Mouse (Mus musculus): ENCODE data around the gene Enox1.

Gene Enox1

GRCm38 (mm10) chr14:77329791-77330190 lies 173.2 kb downstream of the Enox1 start:
- no peaks in the 10 kb centered on the region for H3K27me3 ChIP-seq (ENCODE audit: insufficient read depth, low read length)
- no peaks in the 10 kb centered on the region for H3K9me3 ChIP-seq (ENCODE audit: low read length)
- TF ChIP-seq CTCF (conservative IDR thresholded peaks at IDR 0.05; ENCODE audit: low read length), result no peak
- no peak for TF ChIP-seq NANOG (IDR thresholded peaks at IDR 0.05; ENCODE audit: borderline replicate concordance, low read length)
- TF ChIP-seq POU5F1 (IDR thresholded peaks at IDR 0.05; ENCODE audit: borderline replicate concordance, low read length), result no peak
- H3K4me1 ChIP-seq (replicated peaks; ENCODE audit: low read depth, low read length), result no peaks in the 10 kb centered on the region
- H3K36me3 ChIP-seq (ENCODE audit: insufficient read depth, low read length), result no peaks in the 10 kb centered on the region
- no peak overlapping the region for H3K4me3 ChIP-seq (replicated peaks; ENCODE audit: low read length)

GRCm38 (mm10) chr14:77343662-77344340 lies 187.2 kb downstream of the Enox1 start:
- Histone ChIP-seq H3K4me3 (replicated peaks; ENCODE audit: low read length) (no peak overlapping the region), H3K9me3 (ENCODE audit: low read length) (peaks cover 11% of the 10 kb centered on the region; the same call in 1 of the 2 replicates), H3K27me3 (ENCODE audit: insufficient read depth, low read length) (0 out of 2 replicates have a peak, but pooled peaks cover 4% of the 10 kb centered on the region), H3K36me3 (ENCODE audit: insufficient read depth, low read length) (no peaks in the 10 kb centered on the region), H3K4me1 (replicated peaks; ENCODE audit: low read depth, low read length) (no peaks in the 10 kb centered on the region)
- no peak for TF ChIP-seq NANOG (IDR thresholded peaks at IDR 0.05; ENCODE audit: borderline replicate concordance, low read length)
- TF ChIP-seq CTCF (conservative IDR thresholded peaks at IDR 0.05; ENCODE audit: low read length), result no peak
- TF ChIP-seq POU5F1 (IDR thresholded peaks at IDR 0.05; ENCODE audit: borderline replicate concordance, low read length), result no peak

GRCm38 (mm10) chr14:77346296-77346695 lies 189.7 kb downstream of the Enox1 start:
- H3K36me3 ChIP-seq (ENCODE audit: insufficient read depth, low read length), result no peaks in the 10 kb centered on the region
- peaks cover 11% of the 10 kb centered on the region; the same call in 1 of the 2 replicates for H3K9me3 ChIP-seq (ENCODE audit: low read length)
- TF ChIP-seq POU5F1 (IDR thresholded peaks at IDR 0.05; ENCODE audit: borderline replicate concordance, low read length) (no peak), NANOG (IDR thresholded peaks at IDR 0.05; ENCODE audit: borderline replicate concordance, low read length) (no peak), CTCF (conservative IDR thresholded peaks at IDR 0.05; ENCODE audit: low read length) (no peak)
- 0 out of 2 replicates have a peak, but pooled peaks cover 4% of the 10 kb centered on the region for H3K27me3 ChIP-seq (ENCODE audit: insufficient read depth, low read length)
- H3K4me1 ChIP-seq (replicated peaks; ENCODE audit: low read depth, low read length), result no peaks in the 10 kb centered on the region
- no peak overlapping the region for H3K4me3 ChIP-seq (replicated peaks; ENCODE audit: low read length)

- H3K4me1 ChIP-seq (replicated peaks; ENCODE audit: low read depth, low read length), result no peaks in the 10 kb centered on the region
- H3K9me3 ChIP-seq (ENCODE audit: low read length), result peaks cover 11% of the 10 kb centered on the region; the same call in 1 of the 2 replicates
- H3K4me3 ChIP-seq (replicated peaks; ENCODE audit: low read length), result no peak overlapping the region
- H3K27me3 ChIP-seq (ENCODE audit: insufficient read depth, low read length), result peaks cover 8% of the 10 kb centered on the region
- no peaks in the 10 kb centered on the region for H3K36me3 ChIP-seq (ENCODE audit: insufficient read depth, low read length)
- TF ChIP-seq POU5F1 (IDR thresholded peaks at IDR 0.05; ENCODE audit: borderline replicate concordance, low read length) (no peak), NANOG (IDR thresholded peaks at IDR 0.05; ENCODE audit: borderline replicate concordance, low read length) (no peak), CTCF (conservative IDR thresholded peaks at IDR 0.05; ENCODE audit: low read length) (no peak)
These were observed 195.3 kb downstream of the Enox1 start for GRCm38 (mm10) chr14:77351803-77352352.

- H3K4me3 ChIP-seq (replicated peaks; ENCODE audit: low read length), result no peak overlapping the region
- H3K27me3 ChIP-seq (ENCODE audit: insufficient read depth, low read length), result peaks cover 4% of the 10 kb centered on the region; the same call in 1 of the 2 replicates
- H3K9me3 ChIP-seq (ENCODE audit: low read length), result peaks cover 8% of the 10 kb centered on the region; the same call in 1 of the 2 replicates
- H3K4me1 ChIP-seq (replicated peaks; ENCODE audit: low read depth, low read length), result no peaks in the 10 kb centered on the region
- no peaks in the 10 kb centered on the region for H3K36me3 ChIP-seq (ENCODE audit: insufficient read depth, low read length)
- TF ChIP-seq CTCF (conservative IDR thresholded peaks at IDR 0.05; ENCODE audit: low read length), result no peak
- no peak for TF ChIP-seq NANOG (IDR thresholded peaks at IDR 0.05; ENCODE audit: borderline replicate concordance, low read length)
- TF ChIP-seq POU5F1 (IDR thresholded peaks at IDR 0.05; ENCODE audit: borderline replicate concordance, low read length), result no peak
These were observed 206.1 kb downstream of the Enox1 start for GRCm38 (mm10) chr14:77362662-77363061.

- 0 out of 2 replicates have a peak, but pooled peaks cover 2% of the 10 kb centered on the region for H3K4me1 ChIP-seq (replicated peaks; ENCODE audit: low read depth, low read length)
These were observed 211.8 kb downstream of the Enox1 start for GRCm38 (mm10) chr14:77368411-77368810.

GRCm38 (mm10) chr14:77369070-77369469 lies 212.5 kb downstream of the Enox1 start:
- Histone ChIP-seq H3K4me3 (replicated peaks; ENCODE audit: low read length) (no peak overlapping the region), H3K4me1 (replicated peaks; ENCODE audit: low read depth, low read length) (0 out of 2 replicates have a peak, but pooled peaks cover 2% of the 10 kb centered on the region), H3K9me3 (ENCODE audit: low read length) (peaks cover 8% of the 10 kb centered on the region; the same call in 1 of the 2 replicates), H3K27me3 (ENCODE audit: insufficient read depth, low read length) (peaks cover 13% of the 10 kb centered on the region), H3K36me3 (ENCODE audit: insufficient read depth, low read length) (no peaks in the 10 kb centered on the region)
- TF ChIP-seq NANOG (IDR thresholded peaks at IDR 0.05; ENCODE audit: borderline replicate concordance, low read length), result no peak
- no peak for TF ChIP-seq POU5F1 (IDR thresholded peaks at IDR 0.05; ENCODE audit: borderline replicate concordance, low read length)
- no peak for TF ChIP-seq CTCF (conservative IDR thresholded peaks at IDR 0.05; ENCODE audit: low read length)

More at GRCm38 (mm10) chr14:77368411-77368810, 211.8 kb downstream of the Enox1 start:
- H3K27me3 ChIP-seq (ENCODE audit: insufficient read depth, low read length), result peaks cover 13% of the 10 kb centered on the region
- TF ChIP-seq CTCF (conservative IDR thresholded peaks at IDR 0.05; ENCODE audit: low read length) (no peak), NANOG (IDR thresholded peaks at IDR 0.05; ENCODE audit: borderline replicate concordance, low read length) (no peak)
- H3K36me3 ChIP-seq (ENCODE audit: insufficient read depth, low read length), result no peaks in the 10 kb centered on the region
- H3K9me3 ChIP-seq (ENCODE audit: low read length), result peaks cover 8% of the 10 kb centered on the region; the same call in 1 of the 2 replicates
- no peak overlapping the region for H3K4me3 ChIP-seq (replicated peaks; ENCODE audit: low read length)

- no peaks in the 10 kb centered on the region for H3K36me3 ChIP-seq (ENCODE audit: insufficient read depth, low read length)
- 0 out of 2 replicates have a peak, but pooled peaks cover 2% of the 10 kb centered on the region for H3K4me1 ChIP-seq (replicated peaks; ENCODE audit: low read depth, low read length)
- H3K4me3 ChIP-seq (replicated peaks; ENCODE audit: low read length), result no peak overlapping the region
- TF ChIP-seq NANOG (IDR thresholded peaks at IDR 0.05; ENCODE audit: borderline replicate concordance, low read length), result no peak
- peaks cover 6% of the 10 kb centered on the region; the same call in 1 of the 2 replicates for H3K9me3 ChIP-seq (ENCODE audit: low read length)
- H3K27me3 ChIP-seq (ENCODE audit: insufficient read depth, low read length), result peaks cover 13% of the 10 kb centered on the region
These were observed 214.0 kb downstream of the Enox1 start for GRCm38 (mm10) chr14:77370521-77370920.
